Mouse (Mus musculus): ENCODE results near the gene Ndst4.

DNA sequence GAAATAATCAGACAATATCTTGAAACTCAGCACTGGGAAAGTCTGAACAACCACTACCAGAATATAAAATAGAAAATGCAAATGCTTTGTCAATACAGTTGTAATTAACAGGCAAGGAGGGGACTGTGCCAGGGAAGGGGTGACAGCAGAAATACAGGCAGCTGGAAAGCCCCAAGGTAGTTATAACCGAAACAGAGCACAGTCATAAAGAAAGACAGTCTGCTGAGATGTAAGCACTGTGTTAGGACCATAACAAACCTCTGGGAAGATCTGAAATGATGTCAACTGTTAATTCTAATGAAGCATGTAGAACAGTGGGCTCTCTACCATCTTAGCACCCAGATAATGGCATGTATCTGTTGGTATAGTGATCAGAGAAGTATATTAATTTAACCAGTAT is 287.1 kb downstream of the Ndst4 start:
- TF ChIP-seq CTCF (IDR thresholded peaks at IDR 0.05; ENCODE audit: low read depth) (no peak), EP300 (IDR thresholded peaks at IDR 0.05; ENCODE audit: low read depth) (no peak)

Data from liver, postnatal 0 days (tissue).